Mouse (Mus musculus): Measurements from ENCODE around the gene Pigu. TPM values are rescaled to one million over a fixed set of nuclear protein-coding genes. Genes with fewer than 3 reads are reported as not detected.

Pigu gene
- polyA plus RNA-seq (2021), result 50.3 TPM

GRCm38 (mm10) chr2:155356971-155357591 is at the start of gene Pigu:
Gene Pigu (minus strand): TSS chr2:155357430.
- in situ Hi-C loops (cut with MboI; ENCODE audit: low pct_unique_long_range_greater_than_20kb), result no loop called here
- H3K27me3 ChIP-seq, result no peaks in the 10 kb centered on the region
- ATAC-seq (peak; percentile 98), DNase-seq (ENCODE audit: low read depth, low spot score) (peak; percentile 90)
- ChIA-PET CTCF (interaction anchor here (1.8 kb wide), 1 partner anchor 28 kb away, joined by 5 read pairs; no protein-coding TSS in a partner anchor), POLR2A (interaction anchor here (1.1 to 2.2 kb wide), 3 partner anchors 15 to 26 kb away, joined by 3 to 5 read pairs (median 3); no protein-coding TSS in a partner anchor)
- no peak for TF ChIP-seq CTCF (IDR thresholded peaks at IDR 0.05)

- H3K27me3 ChIP-seq, result no peaks in the 10 kb centered on the region
- POLR2A ChIA-PET, result no interaction called here
- in situ Hi-C loops (cut with MboI; ENCODE audit: low pct_unique_long_range_greater_than_20kb), result no loop called here
These were observed 47.4 kb upstream of the Pigu start for GRCm38 (mm10) chr2:155404635-155405034.

GRCm38 (mm10) chr2:155401926-155402325 is 44.7 kb upstream of the Pigu start:
- CTCF ChIA-PET, result no interaction called here
- in situ Hi-C loops (cut with MboI; ENCODE audit: low pct_unique_long_range_greater_than_20kb), result no loop called here
- DNase-seq (ENCODE audit: low read depth, low spot score), result no peak
- H3K27me3 ChIP-seq, result no peaks in the 10 kb centered on the region
- TF ChIP-seq CTCF (IDR thresholded peaks at IDR 0.05), result no peak
- ATAC-seq, result no peak
- POLR2A ChIA-PET, result no interaction called here

More at GRCm38 (mm10) chr2:155404635-155405034, 47.4 kb upstream of the Pigu start:
- DNase-seq (ENCODE audit: low read depth, low spot score) (no peak), ATAC-seq (no peak)
- CTCF ChIA-PET, result interaction anchor here (1.2 to 1.9 kb wide), 5 partner anchors 9 to 65 kb away, joined by 3 to 9 read pairs (median 3); no protein-coding TSS in a partner anchor
- no peak for TF ChIP-seq CTCF (IDR thresholded peaks at IDR 0.05)

- ATAC-seq (no peak), DNase-seq (ENCODE audit: low read depth, low spot score) (no peak)
- ChIA-PET POLR2A (interaction anchor here (0.9 kb wide), 1 partner anchor 16 kb away, joined by 4 read pairs; no protein-coding TSS in a partner anchor), CTCF (no interaction called here)
- H3K27me3 ChIP-seq, result no peaks in the 10 kb centered on the region
- in situ Hi-C loops (cut with MboI; ENCODE audit: low pct_unique_long_range_greater_than_20kb), result no loop called here
- TF ChIP-seq CTCF (IDR thresholded peaks at IDR 0.05), result peak; percentile 28
These were observed 43.0 kb upstream of the Pigu start for GRCm38 (mm10) chr2:155400276-155400675.

- ChIA-PET POLR2A (no interaction called here), CTCF (no interaction called here)
- no peak for TF ChIP-seq CTCF (IDR thresholded peaks at IDR 0.05)
- in situ Hi-C loops (cut with MboI; ENCODE audit: low pct_unique_long_range_greater_than_20kb), result loop anchor here (25.0 kb wide), 1 partner anchor 307 kb away; no protein-coding TSS in a partner anchor
- H3K27me3 ChIP-seq, result no peaks in the 10 kb centered on the region
- no peak for ATAC-seq
- DNase-seq (ENCODE audit: low read depth, low spot score), result no peak
These were observed 37.4 kb upstream of the Pigu start for GRCm38 (mm10) chr2:155394586-155394985.

- no peak for TF ChIP-seq CTCF (IDR thresholded peaks at IDR 0.05)
- DNase-seq (ENCODE audit: low read depth, low spot score) (no peak), ATAC-seq (no peak)
- in situ Hi-C loops (cut with MboI; ENCODE audit: low pct_unique_long_range_greater_than_20kb), result loop anchor here (25.0 kb wide), 1 partner anchor 301 kb away; no protein-coding TSS in a partner anchor
- CTCF ChIA-PET, result interaction anchor here (0.7 kb wide), 1 partner anchor 42 kb away, joined by 3 read pairs; no protein-coding TSS in a partner anchor
- POLR2A ChIA-PET, result interaction anchor here (1.4 kb wide), 1 partner anchor 17 kb away, joined by 4 read pairs; no protein-coding TSS in a partner anchor
- H3K27me3 ChIP-seq, result no peaks in the 10 kb centered on the region
These were observed 31.3 kb upstream of the Pigu start for GRCm38 (mm10) chr2:155388573-155388972.

GRCm38 (mm10) chr2:155387052-155387451 is 29.8 kb upstream of the Pigu start:
- no peak for DNase-seq (ENCODE audit: low read depth, low spot score)
- H3K27me3 ChIP-seq, result no peaks in the 10 kb centered on the region
- CTCF ChIA-PET, result interaction anchor here (1.9 kb wide), 1 partner anchor 180 kb away, joined by 4 read pairs; no protein-coding TSS in a partner anchor
- TF ChIP-seq CTCF (IDR thresholded peaks at IDR 0.05), result no peak
- POLR2A ChIA-PET, result no interaction called here
- in situ Hi-C loops (cut with MboI; ENCODE audit: low pct_unique_long_range_greater_than_20kb), result loop anchor here (25.0 kb wide), 1 partner anchor 300 kb away; no protein-coding TSS in a partner anchor
- ATAC-seq, result no peak

- TF ChIP-seq CTCF (IDR thresholded peaks at IDR 0.05), result no peak
- H3K27me3 ChIP-seq, result no peaks in the 10 kb centered on the region
- no peak for DNase-seq (ENCODE audit: low read depth, low spot score)
- in situ Hi-C loops (cut with MboI; ENCODE audit: low pct_unique_long_range_greater_than_20kb), result loop anchor here (25.0 kb wide), 1 partner anchor 299 kb away; no protein-coding TSS in a partner anchor
- POLR2A ChIA-PET, result no interaction called here
- no peak for ATAC-seq
- CTCF ChIA-PET, result interaction anchor here (1.9 kb wide), 1 partner anchor 179 kb away, joined by 4 read pairs; no protein-coding TSS in a partner anchor
These were observed 29.3 kb upstream of the Pigu start for GRCm38 (mm10) chr2:155386534-155386899.

- DNase-seq (ENCODE audit: low read depth, low spot score) (no peak), ATAC-seq (no peak)
- in situ Hi-C loops (cut with MboI; ENCODE audit: low pct_unique_long_range_greater_than_20kb), result loop anchor here (25.0 kb wide), 1 partner anchor 299 kb away; no protein-coding TSS in a partner anchor
- CTCF ChIA-PET, result interaction anchor here (1.9 kb wide), 1 partner anchor 178 kb away, joined by 4 read pairs; no protein-coding TSS in a partner anchor
- TF ChIP-seq CTCF (IDR thresholded peaks at IDR 0.05), result no peak
- POLR2A ChIA-PET, result no interaction called here
- H3K27me3 ChIP-seq, result no peaks in the 10 kb centered on the region
These were observed 28.7 kb upstream of the Pigu start for GRCm38 (mm10) chr2:155385731-155386533.

- ATAC-seq (no peak), DNase-seq (ENCODE audit: low read depth, low spot score) (no peak)
- TF ChIP-seq CTCF (IDR thresholded peaks at IDR 0.05), result no peak
- no peaks in the 10 kb centered on the region for H3K27me3 ChIP-seq
- in situ Hi-C loops (cut with MboI; ENCODE audit: low pct_unique_long_range_greater_than_20kb), result loop anchor here (25.0 kb wide), 1 partner anchor 298 kb away; no protein-coding TSS in a partner anchor
- ChIA-PET POLR2A (no interaction called here), CTCF (interaction anchor here (0.6 to 1.9 kb wide), 7 partner anchors 18 to 178 kb away, joined by 3 to 8 read pairs (median 3); partner anchors contain the start of gene Pigu)
These were observed 27.9 kb upstream of the Pigu start for GRCm38 (mm10) chr2:155385090-155385489.

All from Patski (cell line).